Mouse (Mus musculus): Measurements from ENCODE around the gene Qtrt1. TPM values are rescaled to one million over a fixed set of nuclear protein-coding genes. Genes with fewer than 3 reads are reported as not detected.

Qtrt1 gene
- polyA plus RNA-seq, 1 experiment from 2014 or later: 47.6 TPM

DNA sequence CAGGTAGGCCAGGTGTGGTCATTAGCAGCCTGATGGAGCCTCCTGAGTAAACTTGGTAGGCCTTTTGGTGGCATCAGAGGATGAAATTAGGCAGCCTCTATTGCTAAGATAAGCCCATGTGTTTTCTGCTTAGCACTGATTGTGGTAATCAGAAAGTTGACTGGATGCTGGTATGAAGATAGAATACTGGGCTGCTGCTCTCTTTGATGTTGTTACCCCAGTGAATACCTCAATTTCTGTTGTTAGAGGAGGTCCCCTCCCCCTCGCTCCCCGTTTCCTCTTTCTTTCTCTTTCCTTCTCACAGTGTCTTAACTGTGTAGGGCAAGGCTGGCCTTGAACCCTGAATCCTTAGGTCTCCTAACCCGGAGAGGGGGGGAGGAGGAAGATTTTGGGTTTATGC is 32.4 kb upstream of the Qtrt1 start:
- H3K4me2 ChIP-seq (ENCODE audit: low read depth, low read length): no peak overlapping the region
- H3K27me3 ChIP-seq (ENCODE audit: control insufficient read depth, insufficient read depth, low read length): no peaks in the 10 kb centered on the region
- H3K4me1 ChIP-seq (ENCODE audit: control insufficient read depth, insufficient read depth, low read length): no peaks in the 10 kb centered on the region
- no peak overlapping the region for H3K4me3 ChIP-seq (ENCODE audit: low read depth, low read length)
- no peak overlapping the region for H3K27ac ChIP-seq (replicated peaks; ENCODE audit: low read depth, low read length)
- ATAC-seq (replicated peaks; ENCODE audit: insufficient number of reproducible peaks, low FRiP score, low TSS enrichment, low read depth) (no peak), DNase-seq (ENCODE audit: low spot score) (no peak)
- no peaks in the 10 kb centered on the region for H3K9me3 ChIP-seq (replicated peaks; ENCODE audit: control insufficient read depth, low read length)
- 80% methylated on average over 3 of the region's 3 CpGs for WGBS
- H3K9ac ChIP-seq (replicated peaks; ENCODE audit: low read length): no peak overlapping the region
- H3K36me3 ChIP-seq (replicated peaks; ENCODE audit: control insufficient read depth, insufficient read depth, low read depth, low read length): no peaks in the 10 kb centered on the region

DNA sequence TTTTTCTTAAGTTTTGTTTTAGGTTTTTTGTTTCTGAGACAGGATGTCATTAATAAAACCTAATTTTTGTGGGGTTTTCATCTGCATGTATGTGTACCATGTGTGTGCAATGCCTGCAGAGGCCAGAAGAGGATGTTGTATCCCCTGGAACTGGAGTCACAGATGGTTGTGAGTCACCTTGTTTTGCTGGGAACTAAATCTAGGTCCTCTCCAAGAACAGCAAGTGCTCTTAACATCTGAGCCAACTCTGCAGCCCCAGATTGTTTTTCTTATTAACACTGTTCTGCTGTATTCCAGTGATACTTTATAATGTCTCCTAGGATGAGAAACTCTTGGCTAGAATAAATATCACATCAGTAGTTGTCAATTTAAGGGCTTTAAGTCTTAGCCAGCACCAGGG is 30.8 kb upstream of the Qtrt1 start:
- Histone ChIP-seq H3K4me1 (ENCODE audit: control insufficient read depth, insufficient read depth, low read length) (no peaks in the 10 kb centered on the region), H3K27me3 (ENCODE audit: control insufficient read depth, insufficient read depth, low read length) (no peaks in the 10 kb centered on the region), H3K36me3 (replicated peaks; ENCODE audit: control insufficient read depth, insufficient read depth, low read depth, low read length) (no peaks in the 10 kb centered on the region), H3K4me2 (ENCODE audit: low read depth, low read length) (no peak overlapping the region), H3K9me3 (replicated peaks; ENCODE audit: control insufficient read depth, low read length) (no peaks in the 10 kb centered on the region), H3K4me3 (ENCODE audit: low read depth, low read length) (no peak overlapping the region), H3K9ac (replicated peaks; ENCODE audit: low read length) (no peak overlapping the region), H3K27ac (replicated peaks; ENCODE audit: low read depth, low read length) (no peak overlapping the region)
- no peak for DNase-seq (ENCODE audit: low spot score)
- ATAC-seq (replicated peaks; ENCODE audit: insufficient number of reproducible peaks, low FRiP score, low TSS enrichment, low read depth): no peak

DNA sequence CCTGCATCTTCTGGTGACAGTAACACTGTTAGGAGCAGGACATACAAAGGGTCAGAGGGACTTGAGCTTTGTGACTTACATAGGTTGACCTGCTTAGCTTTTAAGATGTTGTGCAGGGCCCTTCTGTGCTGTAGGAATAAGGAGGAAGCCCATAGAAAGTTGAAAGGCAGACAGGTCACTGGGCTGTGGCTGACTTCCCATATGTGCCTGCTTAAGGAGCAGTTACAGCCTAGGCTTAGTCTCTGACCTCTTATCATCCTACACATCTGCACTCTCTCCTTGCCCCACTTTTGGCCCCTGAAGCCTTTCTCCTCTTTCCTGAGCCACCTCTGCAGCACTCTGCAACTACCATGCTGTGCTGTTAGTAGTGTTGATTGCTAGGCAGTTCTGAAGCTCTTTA is 27.7 kb upstream of the Qtrt1 start:
- Histone ChIP-seq H3K9ac (replicated peaks; ENCODE audit: low read length) (no peak overlapping the region), H3K27me3 (ENCODE audit: control insufficient read depth, insufficient read depth, low read length) (no peaks in the 10 kb centered on the region), H3K27ac (replicated peaks; ENCODE audit: low read depth, low read length) (no peak overlapping the region), H3K9me3 (replicated peaks; ENCODE audit: control insufficient read depth, low read length) (no peaks in the 10 kb centered on the region), H3K4me3 (ENCODE audit: low read depth, low read length) (no peak overlapping the region), H3K4me2 (ENCODE audit: low read depth, low read length) (no peak overlapping the region), H3K4me1 (ENCODE audit: control insufficient read depth, insufficient read depth, low read length) (no peaks in the 10 kb centered on the region), H3K36me3 (replicated peaks; ENCODE audit: control insufficient read depth, insufficient read depth, low read depth, low read length) (no peaks in the 10 kb centered on the region; the same call in 1 of the 2 replicates)
- ATAC-seq (replicated peaks; ENCODE audit: insufficient number of reproducible peaks, low FRiP score, low TSS enrichment, low read depth): no peak
- no peak for DNase-seq (ENCODE audit: low spot score)

DNA sequence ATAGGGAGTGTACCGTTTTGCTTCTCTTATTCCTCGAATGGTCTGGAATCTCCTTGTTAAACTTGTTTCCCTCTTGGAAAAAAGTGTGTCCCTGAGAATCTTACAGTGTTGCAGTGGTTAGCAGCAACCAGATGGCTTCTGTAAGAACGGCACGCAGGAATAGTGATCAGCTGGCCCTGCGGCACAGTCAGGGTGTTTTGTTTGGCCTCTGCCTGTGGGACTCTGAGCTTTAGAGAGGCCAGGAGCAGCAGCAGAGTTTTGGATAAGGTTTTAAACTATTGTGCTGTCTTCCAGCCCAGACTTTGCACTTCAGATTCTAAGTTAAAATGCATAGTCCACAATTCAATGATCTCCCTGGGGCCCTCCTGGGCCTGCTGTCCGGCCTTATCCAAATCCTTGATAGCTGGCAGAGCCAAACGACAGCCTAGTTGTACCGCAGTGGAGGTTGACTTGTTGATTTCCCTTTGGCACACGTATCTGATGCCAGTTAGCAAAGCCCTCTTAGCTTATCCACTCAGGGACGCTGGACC is 18.9 kb upstream of the Qtrt1 start:
- 88% methylated on average over 10 of the region's 10 CpGs for WGBS
- no peaks in the 10 kb centered on the region for H3K4me1 ChIP-seq (ENCODE audit: control insufficient read depth, insufficient read depth, low read length)
- no peaks in the 10 kb centered on the region for H3K9me3 ChIP-seq (replicated peaks; ENCODE audit: control insufficient read depth, low read length)
- no peak for DNase-seq (ENCODE audit: low spot score)
- H3K4me2 ChIP-seq (ENCODE audit: low read depth, low read length): no peak overlapping the region
- no peaks in the 10 kb centered on the region for H3K27me3 ChIP-seq (ENCODE audit: control insufficient read depth, insufficient read depth, low read length)
- no peak overlapping the region for H3K27ac ChIP-seq (replicated peaks; ENCODE audit: low read depth, low read length)
- H3K4me3 ChIP-seq (ENCODE audit: low read depth, low read length): no peak overlapping the region
- H3K9ac ChIP-seq (replicated peaks; ENCODE audit: low read length): no peak overlapping the region
- no peak for ATAC-seq (replicated peaks; ENCODE audit: insufficient number of reproducible peaks, low FRiP score, low TSS enrichment, low read depth)
- H3K36me3 ChIP-seq (replicated peaks; ENCODE audit: control insufficient read depth, insufficient read depth, low read depth, low read length): peaks cover 44% of the 10 kb centered on the region

DNA sequence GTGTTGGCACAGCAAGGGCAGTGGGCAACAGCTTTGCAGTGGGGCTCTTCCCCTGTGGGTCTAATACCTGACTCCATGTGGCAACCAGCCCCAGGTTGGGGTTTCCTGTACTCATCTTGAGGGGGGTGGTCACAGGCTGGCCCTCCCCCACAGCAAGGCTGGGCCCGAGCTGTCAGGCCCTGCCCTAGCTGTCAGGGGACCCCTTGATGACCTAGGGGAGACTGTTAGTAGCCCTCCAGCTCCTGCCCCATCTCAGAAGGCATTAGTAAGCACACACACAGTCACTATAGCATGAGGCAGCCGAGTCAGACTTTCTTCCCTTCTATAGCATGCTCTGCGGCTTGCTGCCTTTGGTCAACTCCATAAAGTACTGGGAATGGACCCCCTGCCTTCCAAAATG is 15.9 kb upstream of the Qtrt1 start:
- Histone ChIP-seq H3K27me3 (ENCODE audit: control insufficient read depth, insufficient read depth, low read length) (no peaks in the 10 kb centered on the region), H3K9ac (replicated peaks; ENCODE audit: low read length) (no peak overlapping the region), H3K4me3 (ENCODE audit: low read depth, low read length) (no peak overlapping the region), H3K27ac (replicated peaks; ENCODE audit: low read depth, low read length) (no peak overlapping the region), H3K4me1 (ENCODE audit: control insufficient read depth, insufficient read depth, low read length) (no peaks in the 10 kb centered on the region), H3K9me3 (replicated peaks; ENCODE audit: control insufficient read depth, low read length) (no peaks in the 10 kb centered on the region), H3K4me2 (ENCODE audit: low read depth, low read length) (no peak overlapping the region), H3K36me3 (replicated peaks; ENCODE audit: control insufficient read depth, insufficient read depth, low read depth, low read length) (peaks cover 54% of the 10 kb centered on the region)
- no peak for DNase-seq (ENCODE audit: low spot score)
- no peak for ATAC-seq (replicated peaks; ENCODE audit: insufficient number of reproducible peaks, low FRiP score, low TSS enrichment, low read depth)
- WGBS: 78% methylated on average over 3 of the region's 3 CpGs

DNA sequence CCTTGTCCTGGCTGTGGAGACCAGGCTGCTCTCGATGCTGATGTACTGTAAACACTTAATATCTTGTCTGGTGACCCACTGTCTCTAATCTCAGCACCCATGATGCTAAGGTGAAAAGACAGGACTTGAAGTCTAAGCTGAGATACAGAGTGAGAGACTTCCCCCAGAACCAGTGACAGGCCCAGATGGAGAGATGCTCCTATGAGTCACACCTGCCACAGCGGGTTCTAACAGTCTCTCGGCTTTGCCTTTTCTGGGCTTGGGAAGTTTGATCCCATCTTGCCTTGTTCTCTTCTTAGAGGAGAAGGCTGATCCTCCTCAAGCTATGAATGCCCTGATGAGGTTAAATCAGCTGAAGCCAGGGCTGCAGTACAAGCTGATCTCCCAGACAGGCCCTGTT is 14.5 kb upstream of the Qtrt1 start:
- 96% methylated on average over 3 of the region's 3 CpGs for WGBS
- H3K4me1 ChIP-seq (ENCODE audit: control insufficient read depth, insufficient read depth, low read length): no peaks in the 10 kb centered on the region
- H3K4me2 ChIP-seq (ENCODE audit: low read depth, low read length): no peak overlapping the region
- H3K4me3 ChIP-seq (ENCODE audit: low read depth, low read length): no peak overlapping the region
- no peak overlapping the region for H3K9ac ChIP-seq (replicated peaks; ENCODE audit: low read length)
- H3K27me3 ChIP-seq (ENCODE audit: control insufficient read depth, insufficient read depth, low read length): no peaks in the 10 kb centered on the region
- DNase-seq (ENCODE audit: low spot score) (no peak), ATAC-seq (replicated peaks; ENCODE audit: insufficient number of reproducible peaks, low FRiP score, low TSS enrichment, low read depth) (no peak)
- peaks cover 59% of the 10 kb centered on the region for H3K36me3 ChIP-seq (replicated peaks; ENCODE audit: control insufficient read depth, insufficient read depth, low read depth, low read length)
- H3K27ac ChIP-seq (replicated peaks; ENCODE audit: low read depth, low read length): no peak overlapping the region
- no peaks in the 10 kb centered on the region for H3K9me3 ChIP-seq (replicated peaks; ENCODE audit: control insufficient read depth, low read length)

DNA sequence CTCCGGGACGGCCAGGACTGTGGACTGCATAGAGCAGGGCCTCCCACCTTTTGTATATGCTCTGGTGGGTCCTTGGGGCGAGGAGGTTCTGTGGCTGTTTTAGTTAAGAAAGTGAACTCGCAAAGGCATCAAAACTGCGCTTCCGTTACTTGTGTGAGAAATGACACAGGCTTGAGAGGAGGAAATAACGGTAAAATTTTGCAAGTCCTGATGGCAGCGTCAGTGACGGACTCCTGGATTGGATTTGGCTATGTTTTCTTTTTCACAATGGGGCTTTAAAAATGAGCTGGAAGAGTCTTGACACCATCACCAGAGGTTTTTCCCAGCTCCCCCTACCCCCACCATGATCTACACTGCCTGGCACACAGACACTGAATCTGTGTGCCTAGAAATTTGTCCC is 10.6 kb upstream of the Qtrt1 start:
- Histone ChIP-seq H3K9me3 (replicated peaks; ENCODE audit: control insufficient read depth, low read length) (no peaks in the 10 kb centered on the region), H3K27me3 (ENCODE audit: control insufficient read depth, insufficient read depth, low read length) (no peaks in the 10 kb centered on the region), H3K36me3 (replicated peaks; ENCODE audit: control insufficient read depth, insufficient read depth, low read depth, low read length) (peaks cover 45% of the 10 kb centered on the region), H3K4me1 (ENCODE audit: control insufficient read depth, insufficient read depth, low read length) (no peaks in the 10 kb centered on the region), H3K4me2 (ENCODE audit: low read depth, low read length) (no peak overlapping the region), H3K27ac (replicated peaks; ENCODE audit: low read depth, low read length) (no peak overlapping the region), H3K9ac (replicated peaks; ENCODE audit: low read length) (no peak overlapping the region), H3K4me3 (ENCODE audit: low read depth, low read length) (no peak overlapping the region)
- 93% methylated on average over 9 of the region's 9 CpGs for WGBS
- DNase-seq (ENCODE audit: low spot score) (no peak), ATAC-seq (replicated peaks; ENCODE audit: insufficient number of reproducible peaks, low FRiP score, low TSS enrichment, low read depth) (no peak)

DNA sequence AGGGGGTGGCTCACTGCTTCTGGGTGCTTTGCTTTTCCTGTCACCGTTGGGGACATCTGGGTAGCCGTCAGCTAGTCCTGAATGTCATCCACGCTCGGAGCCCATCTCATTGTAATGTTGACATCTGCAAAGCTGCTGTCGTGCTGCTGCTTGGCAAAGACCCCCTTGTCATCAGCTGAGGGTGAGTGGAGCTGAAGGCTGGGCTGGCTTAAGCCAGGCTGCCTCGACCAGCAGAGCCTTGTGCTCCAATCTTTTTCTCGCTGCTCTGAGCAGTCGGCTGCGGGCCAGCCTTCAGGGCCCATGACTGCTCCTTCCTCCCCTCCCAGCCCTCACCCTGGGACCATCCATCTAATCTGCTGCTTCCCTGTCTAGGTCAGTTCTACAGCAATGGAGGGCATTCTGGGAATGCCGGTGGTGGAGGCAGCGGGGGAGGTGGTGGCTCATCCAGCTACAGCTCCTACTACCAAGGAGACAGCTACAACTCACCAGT is 8.8 kb upstream of the Qtrt1 start:
- Histone ChIP-seq H3K4me3 (ENCODE audit: low read depth, low read length) (no peak overlapping the region), H3K9ac (replicated peaks; ENCODE audit: low read length) (no peak overlapping the region), H3K4me2 (ENCODE audit: low read depth, low read length) (no peak overlapping the region), H3K27ac (replicated peaks; ENCODE audit: low read depth, low read length) (no peak overlapping the region), H3K36me3 (replicated peaks; ENCODE audit: control insufficient read depth, insufficient read depth, low read depth, low read length) (peaks cover 38% of the 10 kb centered on the region), H3K9me3 (replicated peaks; ENCODE audit: control insufficient read depth, low read length) (no peaks in the 10 kb centered on the region), H3K4me1 (ENCODE audit: control insufficient read depth, insufficient read depth, low read length) (no peaks in the 10 kb centered on the region), H3K27me3 (ENCODE audit: control insufficient read depth, insufficient read depth, low read length) (no peaks in the 10 kb centered on the region)
- ATAC-seq (replicated peaks; ENCODE audit: insufficient number of reproducible peaks, low FRiP score, low TSS enrichment, low read depth) (no peak), DNase-seq (ENCODE audit: low spot score) (no peak)
- 88% methylated on average over 11 of the region's 11 CpGs for WGBS
